1 mouse cellular context compared by ENCODE assay signal in the genomic region with DNA sequence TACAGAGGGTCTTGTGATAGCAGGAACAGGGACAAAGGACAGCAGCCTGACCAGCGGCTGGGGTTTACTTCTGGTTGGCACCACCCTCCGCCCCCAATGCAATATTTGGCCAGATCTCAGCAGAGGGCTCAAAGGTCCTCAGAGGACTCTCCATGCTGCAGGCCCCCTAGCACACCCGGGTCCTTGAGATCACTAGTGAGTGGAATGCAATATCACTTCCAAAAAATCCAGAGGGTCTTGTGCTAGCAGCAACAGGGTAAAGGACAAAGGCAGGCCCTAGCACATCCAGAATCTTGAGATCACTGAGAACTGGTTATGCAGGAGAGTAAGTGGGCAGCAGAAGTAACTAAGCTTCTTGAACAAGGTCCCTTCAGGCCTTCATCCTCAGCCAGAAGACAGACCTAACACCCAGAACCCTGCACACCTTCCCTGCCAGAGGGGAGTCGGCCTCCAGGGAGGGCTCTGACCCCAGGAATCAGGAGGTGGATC. TPM values are rescaled to one million over a fixed set of nuclear protein-coding genes. Genes with fewer than 3 reads are reported as not detected.
"Had no signal": no experiment of that assay in that cellular context is flagged by ENCODE, and none has a peak within 500 bp of the region (broad histone marks: within the 10 kb centered on the region; RNA-seq: fewer than 3 reads in every experiment).

No protein-coding gene starts in this region.

RNA-seq across cellular contexts. Expression of a gene that starts 16.0 kb away (rescaled TPM):
- polyA plus RNA-seq: inflammation-experienced regulatory T-cells, adult 6 months had no signal
